ENCODE assay signal across 18 mouse cellular contexts in genomic region chr4:119066791-119067190, GRCm38 (mm10). TPM values are rescaled to one million over a fixed set of nuclear protein-coding genes. Genes with fewer than 3 reads are reported as not detected.
DNase-seq lines count a peak whose midpoint lies in the region; ATAC-seq and TF ChIP-seq lines count a peak whose summit lies in the region.
"Had no signal": no experiment of that assay in that cellular context is flagged by ENCODE, and none has a peak within 500 bp of the region (broad histone marks: within the 10 kb centered on the region; RNA-seq: fewer than 3 reads in every experiment).

No protein-coding gene starts in this region.

- no peak overlapping the region for H3K4me2 ChIP-seq in embryonic facial prominence, embryonic 13.5 days
- no peak overlapping the region for H3K4me2 ChIP-seq in stomach, embryonic 16.5 days (ENCODE audit: low read depth, low read length)
- H3K4me2 ChIP-seq: forebrain, embryonic 15.5 days; heart, embryonic 11.5 days; heart, embryonic 15.5 days; hindbrain, embryonic 13.5 days had no signal

- H3K36me3 ChIP-seq in embryonic facial prominence, embryonic 13.5 days: no peaks in the 10 kb centered on the region
- H3K36me3 ChIP-seq in embryonic facial prominence, embryonic 10.5 days (replicated peaks): no peaks in the 10 kb centered on the region
- no peaks in the 10 kb centered on the region for H3K36me3 ChIP-seq in stomach, embryonic 16.5 days (ENCODE audit: control insufficient read depth, insufficient read depth, low read length)
- H3K36me3 ChIP-seq: forebrain, embryonic 15.5 days; heart, embryonic 15.5 days; hindbrain, embryonic 13.5 days had no signal

- H3K4me1 ChIP-seq in embryonic facial prominence, embryonic 13.5 days: peaks cover 16% of the 10 kb centered on the region
- peaks cover 27% of the 10 kb centered on the region for H3K4me1 ChIP-seq in embryonic facial prominence, embryonic 10.5 days
- H3K4me1 ChIP-seq in embryonic fibroblast, embryonic 13.5 days (ENCODE audit: control insufficient read depth, insufficient read depth, low read length): no peaks in the 10 kb centered on the region
- peaks cover 3% of the 10 kb centered on the region; the same call in 1 of the 2 replicates for H3K4me1 ChIP-seq in stomach, embryonic 16.5 days (ENCODE audit: control insufficient read depth, insufficient read depth, low read length)

- TF ChIP-seq POLR2A in embryonic fibroblast, embryonic 13.5 days (IDR thresholded peaks at IDR 0.05; ENCODE audit: low read depth, low read length): no peak

- no peak overlapping the region for H3K9ac ChIP-seq in embryonic facial prominence, embryonic 13.5 days
- H3K9ac ChIP-seq in stomach, embryonic 16.5 days (ENCODE audit: low read length): no peak overlapping the region
- H3K9ac ChIP-seq: forebrain, embryonic 15.5 days; heart, embryonic 15.5 days; hindbrain, embryonic 13.5 days had no signal

- ATAC-seq in embryonic facial prominence, embryonic 13.5 days (ENCODE audit: insufficient number of reproducible peaks, insufficient read depth, low FRiP score, low TSS enrichment, low read depth): no peak
- no peak for ATAC-seq in stomach, embryonic 16.5 days (ENCODE audit: insufficient read depth, low FRiP score)
- ATAC-seq: forebrain, embryonic 15.5 days; hindbrain, postnatal 0 days had no signal

- no peak for DNase-seq in embryonic facial prominence, embryonic 10.5 days (ENCODE audit: low spot score)
- DNase-seq in 3T3-L1 (ENCODE audit: low read depth, low spot score): peak; percentile 69
- no peak for DNase-seq in spleen, postnatal 10 days (ENCODE audit: low spot score in 2 of 2)
- no peak for DNase-seq in kidney, postnatal 36 days
- DNase-seq: adrenal gland, adult 8-10 months; adrenal gland, postnatal 36 days; cerebellum, adult 2 months; gastrocnemius, postnatal 36 days; heart, adult 11 months; heart, postnatal 14 days had no signal

- H3K4me3 ChIP-seq in embryonic facial prominence, embryonic 13.5 days: no peak overlapping the region
- H3K4me3 ChIP-seq in embryonic facial prominence, embryonic 10.5 days: no peak overlapping the region
- H3K4me3 ChIP-seq in embryonic fibroblast, embryonic 13.5 days (ENCODE audit: insufficient read depth, low read length): no peak overlapping the region
- no peak overlapping the region for H3K4me3 ChIP-seq in stomach, embryonic 16.5 days (replicated peaks; ENCODE audit: low read length)
- H3K4me3 ChIP-seq: forebrain, embryonic 15.5 days; heart, embryonic 15.5 days; hindbrain, embryonic 13.5 days had no signal

- peak overlapping the region; percentile 39; the same call in 1 of the 2 replicates for H3K27ac ChIP-seq in embryonic facial prominence, embryonic 13.5 days
- H3K27ac ChIP-seq in embryonic facial prominence, embryonic 10.5 days (replicated peaks): no peak overlapping the region
- peak overlapping the region; percentile 46 for H3K27ac ChIP-seq in embryonic fibroblast, embryonic 13.5 days (ENCODE audit: insufficient read depth, low read length)
- 0 out of 2 replicates have a peak overlapping the region, but pooled peaks have one; percentile 41 for H3K27ac ChIP-seq in stomach, embryonic 16.5 days (ENCODE audit: low read length)
- H3K27ac ChIP-seq: forebrain, embryonic 15.5 days; heart, embryonic 15.5 days; hindbrain, embryonic 13.5 days; hindbrain, postnatal 0 days had no signal

- H3K27me3 ChIP-seq in embryonic facial prominence, embryonic 13.5 days: peaks cover 21% of the 10 kb centered on the region
- peaks cover 24% of the 10 kb centered on the region for H3K27me3 ChIP-seq in embryonic facial prominence, embryonic 10.5 days (replicated peaks; ENCODE audit: low read depth, poor library complexity, severe bottlenecking)
- H3K27me3 ChIP-seq in stomach, embryonic 16.5 days (ENCODE audit: control insufficient read depth, insufficient read depth, low read length): no peaks in the 10 kb centered on the region
- H3K27me3 ChIP-seq: heart, embryonic 15.5 days had no signal

- no peaks in the 10 kb centered on the region for H3K9me3 ChIP-seq in embryonic facial prominence, embryonic 13.5 days
- H3K9me3 ChIP-seq in embryonic facial prominence, embryonic 10.5 days: no peaks in the 10 kb centered on the region
- no peaks in the 10 kb centered on the region for H3K9me3 ChIP-seq in stomach, embryonic 16.5 days (replicated peaks; ENCODE audit: control insufficient read depth, low read length)
- H3K9me3 ChIP-seq: forebrain, embryonic 15.5 days; heart, embryonic 15.5 days; hindbrain, embryonic 13.5 days had no signal

- no peak for TF ChIP-seq CTCF in embryonic fibroblast, embryonic 13.5 days (IDR thresholded peaks at IDR 0.05; ENCODE audit: borderline replicate concordance, insufficient read depth, low read length)

- WGBS in embryonic facial prominence, embryonic 13.5 days: 70% methylated on average over 3 of the region's 3 CpGs
- 92% methylated on average over 3 of the region's 3 CpGs for WGBS in embryonic facial prominence, embryonic 10.5 days
- 79% methylated on average over 3 of the region's 3 CpGs for WGBS in stomach, embryonic 16.5 days

RNA-seq across cellular contexts. Expression of gene Slc2a1, which starts 41.7 kb away (rescaled TPM):
- 116 and 123 TPM in 2 replicates for polyA plus RNA-seq in embryonic facial prominence, embryonic 13.5 days (2015; fragmentation: Nextera tagmentation; extraction: Ambion mirVana)
- 140 and 166 TPM in 2 replicates for polyA plus RNA-seq in embryonic facial prominence, embryonic 10.5 days (2016; fragmentation: Nextera tagmentation; extraction: Ambion mirVana)
- polyA plus RNA-seq in embryonic fibroblast, embryonic 13.5 days (2011; ENCODE audit: insufficient read length, low read depth, missing spikeins): 92.4 and 124 TPM in 2 replicates
- 142 and 155 TPM in 2 replicates for polyA plus RNA-seq in stomach, embryonic 16.5 days (2015; fragmentation: Nextera tagmentation; extraction: Ambion mirVana)
